Mouse (Mus musculus): ENCODE measurements at regions not wholly inside any gene's neighbourhood (a gene's known extent, or its start where the extent isn't known, plus 50 kb on each side); places are given as distances from the start of the nearest gene placed in this dataset.

DNA sequence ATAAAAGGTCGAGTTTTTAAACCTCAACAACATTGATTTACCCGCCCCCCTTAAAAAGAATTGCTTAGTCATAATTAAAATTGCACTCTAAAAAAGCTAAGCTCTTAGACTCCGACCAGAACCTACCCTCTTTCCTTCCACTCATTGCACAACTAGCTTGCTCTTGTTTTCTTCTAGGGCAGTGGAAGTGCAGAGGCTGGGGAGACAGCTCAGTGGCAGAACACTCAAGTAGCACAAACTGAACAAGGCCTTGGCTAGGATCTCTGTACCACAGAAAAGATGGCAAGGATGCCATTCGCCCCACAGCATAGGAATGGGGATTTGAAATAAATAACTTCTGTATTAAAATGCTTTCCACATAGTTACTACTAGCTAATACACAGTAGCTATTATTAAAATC, 253.8 kb upstream of the Tbl1xr1 start:
- DNase-seq = no peak

DNA sequence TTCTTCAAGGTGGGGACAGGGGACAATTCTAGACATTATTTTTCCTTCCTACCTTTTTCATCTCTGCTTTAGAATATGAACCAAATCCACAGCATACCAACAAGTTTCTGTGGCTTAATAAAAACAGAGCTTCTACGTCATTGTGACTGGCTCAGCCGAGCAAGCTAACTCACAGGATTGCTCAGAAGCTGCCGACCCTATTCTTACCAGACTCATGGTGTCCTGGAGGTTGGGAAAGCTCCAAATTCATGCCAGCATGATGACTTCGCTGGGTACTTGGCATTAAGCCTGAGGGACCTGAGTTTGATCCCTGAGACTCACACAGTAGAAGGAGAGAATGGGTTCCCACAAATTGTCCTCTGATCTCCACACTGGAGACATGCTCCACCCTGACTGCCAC, 253.1 kb upstream of the Tbl1xr1 start:
- DNase-seq = no peak

DNA sequence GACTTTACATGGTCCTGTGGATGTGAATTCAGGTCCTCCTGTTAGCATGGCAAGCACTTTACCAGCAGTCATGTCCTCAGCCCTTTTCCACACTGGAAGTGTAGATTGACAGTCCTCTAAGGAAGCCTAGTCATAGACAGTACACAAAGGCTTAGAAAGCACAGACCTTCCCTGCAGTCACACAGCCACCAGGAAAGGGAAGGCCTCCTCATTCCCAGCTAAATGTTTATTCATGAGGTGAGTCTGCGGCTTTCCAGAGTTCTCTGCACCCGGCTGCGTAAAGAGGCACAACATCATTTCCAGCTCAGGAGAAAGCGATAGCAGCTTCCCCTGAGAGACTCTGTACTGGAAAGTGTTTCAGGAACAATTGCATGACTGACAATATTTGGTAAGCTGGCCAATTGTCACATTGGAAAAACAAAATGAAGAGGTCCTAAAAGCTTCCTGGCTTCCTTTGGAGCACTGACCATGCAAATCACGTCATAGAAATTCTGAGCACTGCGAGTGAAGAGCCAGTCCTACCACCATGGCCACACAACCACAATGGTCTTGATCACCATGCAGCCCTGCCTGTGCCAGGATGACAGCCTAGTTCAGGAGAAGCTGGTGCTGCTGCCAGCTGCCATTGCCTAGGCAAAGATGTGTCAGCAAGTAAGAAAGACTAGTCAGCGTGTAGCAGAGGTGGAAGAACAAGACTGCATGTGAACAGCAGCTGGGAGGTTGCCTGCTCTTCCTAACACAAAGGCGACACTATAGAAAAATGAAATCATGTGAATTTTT, 252.2 kb upstream of the Tbl1xr1 start:
- no peak for DNase-seq

DNA sequence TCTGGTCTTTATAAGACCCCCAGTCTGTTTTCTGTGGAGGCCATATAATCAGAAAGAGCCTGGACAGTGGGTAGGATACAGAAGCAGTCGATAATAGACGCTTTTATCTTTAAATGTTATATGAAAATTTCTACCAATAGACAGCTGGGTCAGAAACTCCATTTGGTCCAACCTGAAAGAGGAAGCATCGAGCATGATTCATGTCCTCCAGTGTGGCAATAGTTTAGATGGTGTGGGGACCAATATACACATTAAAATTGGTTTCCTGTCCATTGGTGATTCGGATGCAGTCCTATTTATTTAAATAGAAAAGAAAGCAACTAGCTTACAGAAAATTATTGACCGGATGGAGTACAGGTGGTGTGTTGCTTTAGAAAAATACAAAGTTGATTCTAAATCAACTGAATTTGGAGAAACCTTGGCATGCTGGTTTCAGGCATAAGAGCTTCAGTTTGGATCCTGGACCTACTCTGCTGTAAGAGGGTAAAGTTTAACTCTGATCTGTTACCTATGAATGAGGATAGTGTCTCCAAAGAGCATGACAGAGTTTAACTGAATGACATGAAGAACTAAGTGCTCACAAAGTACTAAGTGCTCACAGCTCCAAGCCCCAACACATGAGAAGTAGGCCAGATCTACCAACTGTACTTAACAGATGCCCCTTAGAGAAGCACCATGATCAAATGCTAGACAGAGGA, 251.4 kb upstream of the Tbl1xr1 start:
- DNase-seq = no peak

DNA sequence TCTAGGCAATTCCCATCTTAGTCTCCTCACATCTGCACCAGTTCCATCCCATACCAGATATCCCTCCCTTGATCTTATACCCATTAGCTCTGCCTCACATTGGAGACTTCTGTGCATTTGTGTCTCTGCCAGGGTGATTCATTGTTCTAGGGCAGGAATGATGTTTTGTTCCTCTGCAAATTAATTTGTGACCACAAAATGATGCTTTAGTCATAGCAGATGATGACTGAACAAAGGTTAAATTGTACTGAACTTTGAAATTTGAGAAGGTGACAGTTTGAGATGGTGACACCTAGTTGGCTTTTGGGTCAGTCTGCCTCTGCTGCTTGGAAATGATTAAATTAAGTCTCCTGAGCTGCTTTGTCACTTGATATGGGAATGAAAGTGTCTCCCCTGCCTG, 248.8 kb upstream of the Tbl1xr1 start:
- no peak for DNase-seq

DNA sequence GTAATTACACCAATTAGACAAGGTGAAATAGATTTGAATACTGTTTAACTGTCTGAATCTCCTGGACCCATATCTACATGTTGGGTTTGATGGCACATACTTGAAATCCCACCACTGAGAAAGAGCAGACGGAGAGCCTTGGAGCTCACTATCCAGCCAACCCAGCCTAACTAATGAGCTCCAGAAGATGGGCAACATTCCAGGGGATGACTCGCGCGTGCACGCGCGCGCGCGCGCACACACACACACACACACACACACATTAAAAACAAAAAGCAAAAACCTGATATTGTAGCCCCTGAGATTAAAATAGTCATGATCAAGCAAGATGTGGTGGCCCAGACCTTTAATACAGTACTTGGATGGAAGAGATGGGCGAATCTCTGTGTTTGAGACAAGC, 243.3 kb upstream of the Tbl1xr1 start:
- DNase-seq = no peak

DNA sequence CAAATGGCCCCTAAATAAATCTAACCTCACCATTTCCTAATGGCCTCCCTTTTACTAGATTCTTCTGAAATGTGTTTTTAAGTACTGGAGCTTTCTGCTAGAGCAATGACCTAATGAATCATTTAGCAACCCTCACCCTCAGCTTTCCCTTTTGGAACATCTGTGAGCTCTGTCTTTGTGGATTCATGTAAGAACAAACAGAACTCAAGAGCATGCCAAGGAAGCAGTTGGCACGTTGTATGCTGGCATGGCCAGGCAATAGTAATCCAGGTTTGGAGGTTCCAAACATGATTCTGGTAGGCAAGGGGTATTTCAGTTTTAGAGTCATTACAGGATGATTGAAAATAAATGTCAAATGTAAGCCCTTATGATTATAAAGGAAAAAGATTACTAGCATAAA, 240.9 kb upstream of the Tbl1xr1 start:
- no peak for DNase-seq

DNA sequence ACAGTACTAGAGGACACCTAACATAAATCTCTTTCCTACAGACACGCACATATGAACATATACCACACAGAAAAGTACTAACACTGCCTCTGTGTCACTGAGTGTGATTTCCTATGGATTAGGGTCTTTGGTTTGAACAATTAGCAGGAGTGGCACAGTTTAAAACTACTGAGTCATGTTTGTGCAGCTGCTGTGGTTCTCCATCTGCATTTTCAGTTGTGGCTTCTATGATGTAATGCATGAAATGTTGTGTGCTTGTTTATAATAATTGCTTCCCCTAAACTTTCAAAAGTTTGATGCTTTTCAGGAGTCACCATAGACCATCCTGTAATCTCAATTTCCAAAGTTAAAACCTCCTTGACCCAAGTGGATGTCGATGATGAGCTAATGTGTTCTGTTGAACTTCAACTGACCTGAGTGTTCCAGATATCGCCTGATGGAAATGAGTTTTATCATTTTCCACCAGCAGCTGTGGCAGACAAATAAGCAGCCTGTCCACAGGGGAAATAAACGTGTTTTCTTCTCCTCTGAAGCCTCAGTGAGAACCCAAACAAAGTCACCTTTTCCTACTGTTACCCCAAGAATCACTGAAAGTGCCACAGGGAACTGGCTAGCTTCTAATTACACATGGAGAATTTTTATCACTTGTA, 239.0 kb upstream of the Tbl1xr1 start:
- no peak for DNase-seq

DNA sequence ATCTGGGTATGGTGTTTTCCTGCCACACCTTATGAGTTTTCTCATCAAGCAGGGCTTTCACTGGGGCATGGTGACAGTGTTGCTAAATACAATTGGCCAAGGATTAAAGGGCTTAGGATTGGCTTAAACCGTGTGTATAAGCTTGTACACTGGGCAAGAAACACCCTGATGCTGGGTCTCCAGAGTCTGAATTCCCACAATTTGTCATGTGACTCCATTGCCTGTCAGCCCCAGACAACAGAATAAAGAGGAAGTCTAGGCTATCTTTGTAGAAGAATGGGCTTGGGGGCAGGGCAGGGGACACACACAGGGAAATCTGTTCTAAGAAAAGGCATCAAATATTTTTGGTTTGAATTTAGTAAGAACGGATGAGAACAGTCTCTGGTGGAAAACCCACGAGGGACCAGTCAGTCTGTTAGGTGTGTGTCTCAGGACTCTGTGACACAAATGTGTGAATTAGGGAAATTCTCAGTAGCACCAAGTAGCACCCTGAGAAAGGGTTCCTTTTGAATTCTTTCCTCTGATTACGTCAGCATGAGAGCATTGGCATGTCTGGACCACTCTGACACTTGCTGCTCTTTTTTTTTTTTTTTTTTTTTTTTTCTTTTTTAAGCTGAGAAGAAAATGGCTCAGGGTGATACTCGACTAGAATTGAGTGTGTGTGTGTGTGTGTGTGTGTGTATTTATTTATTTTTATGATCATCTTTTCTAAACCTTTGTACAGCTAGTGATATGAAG, 235.5 kb upstream of the Tbl1xr1 start:
- DNase-seq = no peak

DNA sequence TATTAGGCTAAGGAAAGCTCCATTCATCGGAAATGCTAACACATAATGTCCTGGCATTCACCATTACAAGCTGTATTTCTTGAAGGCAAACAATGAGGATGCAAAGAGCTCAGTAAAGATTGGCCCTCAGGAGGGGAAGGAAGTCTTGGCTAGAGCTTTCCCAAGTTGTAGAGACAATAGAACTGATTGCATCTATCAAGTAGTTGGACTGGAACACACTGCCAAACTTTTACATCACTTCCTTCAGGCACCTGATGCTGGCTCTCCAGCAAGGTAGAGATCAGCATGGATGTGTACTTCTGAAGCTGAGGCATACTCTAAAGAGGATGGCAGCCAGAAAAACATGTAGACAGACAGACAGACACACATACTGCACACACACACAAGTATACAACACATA, 234.9 kb upstream of the Tbl1xr1 start:
- no peak for DNase-seq

DNA sequence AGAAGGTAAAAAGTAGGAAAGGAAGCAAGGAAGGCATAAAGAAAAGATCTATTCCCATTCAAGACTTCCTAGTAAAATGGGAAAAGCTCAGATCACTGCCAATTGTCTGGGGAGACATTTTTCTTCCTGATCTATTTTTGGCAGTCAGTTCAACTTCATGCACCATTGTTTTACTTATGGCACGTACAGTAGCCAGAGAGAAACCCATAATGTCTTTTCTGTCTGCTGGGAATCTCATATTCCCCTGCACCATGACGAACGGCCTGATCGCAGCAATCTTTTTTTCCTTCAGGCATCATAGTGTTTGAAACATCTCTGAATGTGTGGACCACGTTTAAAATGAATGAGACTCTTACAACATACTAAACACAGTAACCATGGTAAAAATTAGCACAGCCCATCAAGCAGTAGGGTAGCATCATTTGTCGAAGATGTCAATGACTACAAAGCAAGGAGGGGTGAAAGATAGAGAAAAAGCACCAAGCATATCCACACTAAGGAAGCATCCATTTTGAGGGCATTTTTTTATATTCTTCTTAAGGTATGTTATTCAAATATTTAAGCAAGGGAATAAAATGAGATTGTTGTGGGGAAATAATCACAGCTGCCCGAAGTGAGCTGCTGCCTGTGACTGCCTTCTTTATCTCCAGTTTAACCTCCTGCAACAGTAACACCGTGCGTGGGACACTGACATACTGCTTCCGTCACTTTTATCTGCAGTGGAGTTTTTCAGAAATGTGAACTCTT, 233.7 kb upstream of the Tbl1xr1 start:
- no peak for DNase-seq

DNA sequence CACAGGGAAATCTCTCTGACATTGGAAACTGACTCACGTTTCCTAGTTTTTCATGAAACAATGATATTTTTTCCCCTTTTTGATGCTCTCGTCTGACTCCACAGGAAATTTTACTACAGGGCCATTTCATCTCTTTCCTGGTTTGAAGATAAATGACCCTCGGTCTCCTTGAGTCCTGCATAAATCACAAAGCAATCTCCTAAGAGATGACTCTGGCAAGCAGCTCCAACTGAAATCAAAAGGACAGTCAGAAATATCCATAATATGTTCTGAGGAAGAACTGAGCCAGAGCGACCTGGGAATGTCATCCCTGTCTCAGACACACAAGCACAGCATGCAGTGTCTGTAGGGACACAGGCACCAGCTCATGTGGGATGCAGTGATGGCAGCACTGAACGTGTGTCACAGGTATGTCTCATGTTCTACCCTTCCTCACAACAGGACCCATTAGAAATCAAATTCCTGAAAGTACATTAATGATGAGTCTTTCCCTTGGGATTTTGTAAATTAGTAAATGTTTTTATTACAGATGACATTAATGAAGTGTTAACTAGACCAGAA, 233.1 kb upstream of the Tbl1xr1 start:
- DNase-seq = no peak

DNA sequence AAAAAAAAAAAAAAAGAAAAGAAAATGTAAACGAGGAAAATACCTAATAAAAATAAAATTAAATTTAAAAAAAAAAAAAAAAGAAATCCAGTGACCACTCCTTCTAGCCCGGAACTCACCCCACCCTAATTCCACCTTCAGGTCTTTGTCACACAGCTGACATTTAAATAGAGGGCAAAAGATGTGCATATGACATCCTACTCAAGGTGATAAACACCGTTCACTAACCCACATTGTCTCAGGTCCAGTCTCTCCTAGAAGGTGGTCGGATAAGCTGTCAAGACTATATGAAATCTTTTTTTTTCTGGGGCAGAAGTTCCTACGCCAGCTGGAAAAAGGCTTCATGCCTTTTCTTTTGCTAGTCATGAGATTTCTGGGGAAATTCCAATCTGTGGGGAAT, 226.6 kb upstream of the Tbl1xr1 start:
- DNase-seq = no peak

DNA sequence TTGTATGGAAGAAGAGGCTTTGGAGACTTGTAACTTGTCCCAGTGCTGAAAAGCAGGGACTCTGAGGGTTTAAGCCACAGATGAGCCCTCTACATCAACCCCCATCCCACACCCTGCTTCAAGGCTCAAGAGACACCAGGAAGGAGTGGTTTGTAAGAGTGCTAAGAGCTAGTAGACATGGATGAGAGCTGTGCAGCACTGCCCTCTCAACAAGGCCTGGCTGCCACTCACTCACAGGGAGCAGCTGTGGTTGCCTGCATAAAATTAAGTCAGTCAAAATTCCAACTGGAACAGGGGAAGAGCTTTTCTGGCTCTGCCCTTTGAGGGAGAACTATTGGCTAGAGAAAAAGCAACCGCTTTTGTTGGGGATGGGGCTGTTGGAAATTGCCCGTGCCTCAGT, 225.5 kb upstream of the Tbl1xr1 start:
- no peak for DNase-seq

DNA sequence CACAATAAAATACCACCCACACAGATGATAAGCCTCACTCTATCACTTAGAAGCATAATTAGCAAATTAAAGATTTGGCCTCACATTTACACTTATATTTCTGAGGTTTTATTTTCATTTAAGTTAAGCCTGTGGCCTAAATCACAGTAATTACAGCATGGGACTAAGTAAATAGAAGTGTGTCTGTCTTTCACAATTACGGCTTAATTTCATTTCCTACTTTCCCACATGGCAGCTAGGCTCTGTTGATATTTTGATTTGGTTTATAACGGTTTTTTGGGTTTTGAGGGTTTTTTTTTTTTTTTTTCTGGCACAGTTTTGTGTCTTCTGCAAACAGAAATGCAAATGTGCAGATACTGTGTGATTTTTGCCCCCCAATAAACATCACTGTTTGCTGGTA, 222.1 kb upstream of the Tbl1xr1 start:
- DNase-seq = no peak

DNA sequence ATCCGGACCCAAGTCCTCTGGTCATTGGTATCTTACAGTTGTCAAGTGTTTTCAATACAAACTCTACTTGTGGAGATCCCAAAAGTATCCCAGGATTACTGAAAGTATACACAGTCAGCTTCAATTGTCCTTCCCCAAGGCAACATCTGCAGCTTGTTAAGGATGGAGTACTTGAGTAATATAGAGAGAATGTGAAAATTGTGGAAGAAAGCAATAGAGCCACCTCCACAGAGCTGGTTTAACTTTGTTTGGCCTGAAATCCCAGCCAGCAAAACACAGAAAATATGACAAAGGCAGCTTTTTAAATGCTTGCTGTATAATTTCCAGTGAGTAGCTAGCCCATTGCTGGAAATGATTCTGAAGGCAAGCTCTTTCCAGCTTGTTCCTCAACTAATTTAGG, 217.0 kb upstream of the Tbl1xr1 start:
- DNase-seq = no peak

DNA sequence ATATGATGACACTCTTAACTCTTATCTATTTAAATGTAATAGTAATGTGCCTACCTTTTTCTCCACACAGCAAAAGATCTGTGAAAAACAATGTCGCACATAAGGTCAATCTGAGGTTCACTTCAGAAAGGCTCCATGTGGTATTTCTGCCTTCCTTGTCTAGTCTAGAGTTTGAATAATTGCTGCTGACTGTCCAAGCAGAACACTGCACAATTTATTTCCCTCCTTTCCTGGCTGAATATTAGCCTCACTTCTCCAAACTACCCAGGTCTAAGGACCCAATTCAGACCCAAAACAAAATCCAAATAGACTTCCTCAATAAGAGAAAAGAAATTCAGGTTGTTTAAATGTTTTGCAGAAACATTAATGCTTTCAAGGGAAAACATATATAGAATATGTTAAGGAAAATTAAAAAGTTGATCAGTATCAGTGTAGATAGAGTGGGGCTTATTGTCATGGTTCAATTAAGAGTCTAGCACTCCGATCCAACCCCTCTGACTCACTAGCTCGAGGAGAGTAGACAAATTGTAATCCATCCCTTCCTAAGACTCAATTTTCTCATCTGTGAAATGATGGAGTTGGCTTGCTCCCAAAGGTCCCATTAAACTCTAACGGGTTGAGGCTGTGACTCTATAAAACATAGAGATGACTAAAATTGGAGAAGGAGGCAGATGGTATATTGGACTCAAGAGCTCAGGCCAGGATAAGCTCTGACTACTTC, 215.4 kb upstream of the Tbl1xr1 start:
- DNase-seq = no peak

DNA sequence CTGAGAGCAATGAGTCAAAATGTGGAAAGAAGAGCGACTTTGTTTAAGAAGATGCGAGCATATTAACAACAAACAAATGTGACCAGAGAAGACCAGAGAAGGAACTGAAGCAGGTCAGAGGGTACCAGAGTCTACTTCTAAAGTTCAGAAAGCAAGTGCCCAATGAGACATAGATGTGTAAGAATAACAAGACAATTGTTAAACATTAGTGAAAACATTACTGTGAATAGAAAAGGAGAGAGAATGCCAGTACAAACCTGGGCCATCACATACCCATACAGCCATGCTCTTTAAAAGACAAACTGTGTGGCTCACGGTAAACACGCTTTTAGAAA, 214.8 kb upstream of the Tbl1xr1 start:
- DNase-seq = no peak

DNA sequence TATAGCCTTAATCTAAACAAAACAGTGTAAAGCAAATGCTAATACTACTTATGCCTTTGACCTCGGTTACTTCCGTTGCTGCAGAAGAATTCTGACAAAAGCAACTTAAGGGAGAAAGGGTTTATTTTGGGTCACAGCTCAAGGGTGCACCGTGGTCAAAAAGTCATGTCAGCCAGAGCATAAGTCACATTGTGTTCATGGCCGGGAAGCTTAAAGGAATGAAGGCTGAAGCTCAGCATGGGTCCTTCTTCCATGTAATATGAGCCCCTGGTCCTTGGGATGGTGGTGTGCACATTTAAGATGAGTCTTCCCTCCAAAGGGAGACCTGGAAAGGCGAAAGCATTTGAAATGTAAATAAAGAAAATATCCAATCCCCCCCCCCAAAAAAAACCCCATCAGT, 212.1 kb upstream of the Tbl1xr1 start:
- no peak for DNase-seq

DNA sequence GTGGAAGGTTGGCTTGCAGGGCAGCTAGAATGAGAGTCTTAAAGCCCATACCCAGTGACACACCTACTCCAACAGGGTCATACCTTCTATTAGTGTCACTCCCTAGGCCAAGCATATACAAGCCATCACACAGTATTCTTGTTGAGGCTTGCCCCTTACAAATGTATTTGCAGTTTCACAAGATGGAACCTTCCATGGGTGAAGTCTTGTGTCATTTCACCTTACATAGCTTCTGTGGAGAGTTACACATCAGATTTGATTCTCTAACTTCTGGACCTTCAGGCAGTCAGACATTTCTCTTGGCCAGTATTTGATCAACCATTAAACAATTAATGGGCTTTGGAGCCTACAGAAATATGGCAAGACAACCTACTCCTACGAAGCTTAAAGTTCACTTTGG, 210.6 kb upstream of the Tbl1xr1 start:
- no peak for DNase-seq

DNA sequence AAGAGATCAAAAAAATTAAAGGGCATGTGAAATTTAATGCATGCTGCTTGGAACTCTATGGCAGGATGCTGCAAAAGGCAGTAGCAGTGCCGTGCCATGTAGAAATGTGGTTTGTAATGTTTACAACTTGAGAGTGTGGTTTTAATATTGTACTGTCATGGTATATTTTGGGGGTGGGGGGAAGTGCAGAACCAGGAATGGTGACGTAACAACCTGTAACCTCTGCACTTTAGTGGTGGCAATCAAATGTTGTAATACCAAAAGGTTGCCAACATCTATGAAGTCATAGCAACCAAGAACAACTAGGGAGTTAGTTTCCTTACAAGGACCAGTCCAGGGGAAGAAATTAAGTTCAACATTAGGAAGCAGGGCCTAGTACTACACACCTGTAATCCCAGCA, 198.1 kb upstream of the Tbl1xr1 start:
- DNase-seq = no peak

DNA sequence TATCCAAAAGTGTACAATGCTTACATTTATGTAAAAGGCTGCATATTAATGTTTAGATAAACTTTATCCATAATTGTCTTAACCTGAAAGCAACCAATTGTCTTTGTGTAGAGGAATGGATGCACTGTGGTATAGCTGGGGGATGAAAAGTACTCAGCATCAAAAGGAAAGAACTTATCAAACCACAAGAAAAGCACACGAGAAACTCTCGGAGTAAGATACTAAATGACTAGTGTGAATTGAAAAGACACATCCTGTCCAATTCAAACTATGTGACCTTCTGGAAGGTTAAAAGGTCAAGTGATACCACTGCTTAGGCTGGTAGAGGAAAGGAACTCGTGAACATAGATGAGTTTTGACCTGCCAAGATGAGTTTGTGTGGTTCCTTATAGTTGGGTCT, 192.2 kb upstream of the Tbl1xr1 start:
- no peak for DNase-seq
